Mouse (Mus musculus): ENCODE data around the gene Thsd4.

DNA sequence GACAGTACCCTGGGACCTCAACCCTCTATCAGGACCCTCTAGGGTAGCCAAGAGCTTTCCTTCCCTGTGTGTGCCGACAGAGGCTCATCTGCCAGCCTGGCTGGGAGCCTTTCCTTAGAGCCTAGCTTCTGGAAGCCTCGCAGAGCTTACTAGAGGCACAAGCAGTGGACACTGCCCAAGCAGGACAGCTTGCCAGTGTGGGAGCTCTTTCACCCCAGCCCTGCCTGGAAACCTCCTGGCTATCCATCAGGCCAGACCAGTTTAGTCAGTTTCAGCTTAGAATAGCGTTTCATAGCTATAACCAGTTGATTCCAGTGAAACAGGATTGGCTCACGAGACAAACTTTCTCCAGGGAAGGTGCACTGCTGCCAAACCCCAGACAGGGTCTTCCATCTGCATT, 215.6 kb downstream of the Thsd4 start:
- TF ChIP-seq CTCF (IDR thresholded peaks at IDR 0.05) (no peak), EP300 (IDR thresholded peaks at IDR 0.05) (no peak)
